Mouse (Mus musculus) MEL (cell line): Measurements from ENCODE around the gene Fgf5. TPM values are rescaled to one million over a fixed set of nuclear protein-coding genes. Genes with fewer than 3 reads are reported as not detected.

Source experiments
- DNase-seq: peaks from one replicate; pipeline ENCODE4 v3.0.0; 2011; ENCODE audit warnings: low read depth, low spot score
- H3K27ac ChIP-seq: 2 replicates; pipeline ENCODE4 v1.5.1; 2012; ENCODE audit warnings: low read depth, mild to moderate bottlenecking, control low read depth, low read length, moderate library complexity; ENCODE audit not compliant: control insufficient read depth
- H3K27me3 ChIP-seq, 2 experiments: fragments of 150-350 bp in 1 of 2; sonication (generic) in 1 of 2; 2 replicates each; pipeline ENCODE4 v1.6.1; 2012; ENCODE audit warnings: low read length in 2 of 2, mild to moderate bottlenecking in 2 of 2, improper control_type of control experiment in 1 of 2, moderate library complexity in 1 of 2; ENCODE audit not compliant: insufficient read depth in 2 of 2, control insufficient read depth in 1 of 2
- H3K36me3 ChIP-seq, 2 experiments: 2 replicates each; pipeline ENCODE4 v1.6.1; 2012 to 2014; ENCODE audit warnings: low read length in 2 of 2, improper control_type of control experiment in 1 of 2, inconsistent platforms in 1 of 2, mild to moderate bottlenecking in 1 of 2; ENCODE audit not compliant: insufficient read depth in 2 of 2, control insufficient read depth in 1 of 2
- H3K4me1 ChIP-seq, 2 experiments: fragments of 150-350 bp in 1 of 2; sonication (generic) in 1 of 2; 2 replicates each; pipeline ENCODE4 v1.6.1; 2012; ENCODE audit warnings: low read length in 2 of 2, improper control_type of control experiment in 1 of 2, mild to moderate bottlenecking in 1 of 2; ENCODE audit not compliant: insufficient read depth in 2 of 2, control insufficient read depth in 1 of 2
- H3K4me3 ChIP-seq, 2 experiments: fragments of 150-350 bp in 1 of 2; sonication (generic) in 1 of 2; 2 replicates each; pipeline ENCODE4 v1.5.1; 2012; ENCODE audit warnings: low read depth in 2 of 2, low read length in 2 of 2, mild to moderate bottlenecking in 2 of 2, moderate library complexity in 2 of 2, control low read depth in 1 of 2, improper control_type of control experiment in 1 of 2; ENCODE audit not compliant: control insufficient read depth in 1 of 2, insufficient read depth in 1 of 2
- H3K79me2 ChIP-seq: 2 replicates; pipeline ENCODE4 v1.6.1; 2012; ENCODE audit warnings: mild to moderate bottlenecking, low read length, moderate library complexity; ENCODE audit not compliant: control insufficient read depth, poor library complexity, insufficient read depth
- H3K9ac ChIP-seq: 2 replicates; pipeline ENCODE4 v1.6.1; 2012; ENCODE audit warnings: low read depth, mild to moderate bottlenecking, control low read depth, low read length, moderate library complexity; ENCODE audit not compliant: control insufficient read depth, poor library complexity, severe bottlenecking
- H3K9me3 ChIP-seq: fragments of 150-350 bp; sonication (generic); replicated peaks from 2 replicates; pipeline ENCODE4 v1.6.1; 2012; ENCODE audit warnings: mild to moderate bottlenecking, low read length, improper control_type of control experiment, moderate library complexity; ENCODE audit not compliant: insufficient read depth
- CHD1 ChIP-seq: IDR thresholded peaks from 2 replicates; pipeline ENCODE4 v1.6.1; 2012; ENCODE audit warnings: low read depth, mild to moderate bottlenecking, inconsistent platforms, low read length, improper control_type of control experiment
- CHD2 ChIP-seq: IDR thresholded peaks from 2 replicates; pipeline ENCODE4 v1.6.1; 2011; ENCODE audit warnings: low read length, improper control_type of control experiment
- ELF1 ChIP-seq: IDR thresholded peaks from 2 replicates; pipeline ENCODE4 v1.6.1; 2014; ENCODE audit warnings: low read depth, mild to moderate bottlenecking, inconsistent platforms, low read length, improper control_type of control experiment, moderate library complexity
- GATA1 ChIP-seq: IDR thresholded peaks from 2 replicates; pipeline ENCODE4 v1.6.1; 2011; ENCODE audit warnings: low read depth, low read length, improper control_type of control experiment
- HCFC1 ChIP-seq: IDR thresholded peaks from 2 replicates; pipeline ENCODE4 v1.6.1; 2012; ENCODE audit warnings: low read depth, mild to moderate bottlenecking, inconsistent platforms, low read length, improper control_type of control experiment, moderate library complexity
- MAFK ChIP-seq: IDR thresholded peaks from 2 replicates; pipeline ENCODE4 v1.6.1; 2011; ENCODE audit warnings: low read depth, mild to moderate bottlenecking, low read length, improper control_type of control experiment, borderline replicate concordance
- MAX ChIP-seq: IDR thresholded peaks from 2 replicates; pipeline ENCODE4 v1.6.1; 2011; ENCODE audit warnings: low read length, improper control_type of control experiment
- MYC ChIP-seq: IDR thresholded peaks from 2 replicates; pipeline ENCODE4 v1.6.1; 2011; ENCODE audit warnings: low read depth, mild to moderate bottlenecking, low read length, improper control_type of control experiment, moderate library complexity
- POLR2AphosphoS5 ChIP-seq: IDR thresholded peaks from 2 replicates; pipeline ENCODE4 v1.6.1; 2012; ENCODE audit warnings: low read depth, borderline replicate concordance, mild to moderate bottlenecking, inconsistent platforms, low read length, moderate library complexity, mixed read lengths
- RCOR1 ChIP-seq: IDR thresholded peaks from 2 replicates; pipeline ENCODE4 v1.6.1; 2012; ENCODE audit warnings: low read depth, mild to moderate bottlenecking, inconsistent platforms, low read length, improper control_type of control experiment
- SIN3A ChIP-seq: IDR thresholded peaks from 2 replicates; pipeline ENCODE4 v1.6.1; 2012; ENCODE audit warnings: low read length, improper control_type of control experiment, inconsistent platforms
- TBP ChIP-seq: IDR thresholded peaks from 2 replicates; pipeline ENCODE4 v1.8.0; 2011; ENCODE audit warnings: low read depth, low read length, improper control_type of control experiment
- TCF12 ChIP-seq: IDR thresholded peaks from 2 replicates; pipeline ENCODE4 v1.6.1; 2014; ENCODE audit warnings: low read depth, mild to moderate bottlenecking, inconsistent platforms, low read length, improper control_type of control experiment, moderate library complexity
- ZKSCAN1 ChIP-seq: IDR thresholded peaks from 2 replicates; pipeline ENCODE4 v1.6.1; 2012; ENCODE audit warnings: low read depth, mild to moderate bottlenecking, inconsistent platforms, low read length, improper control_type of control experiment, moderate library complexity
- ZMIZ1 ChIP-seq: IDR thresholded peaks from 2 replicates; pipeline ENCODE4 v1.6.1; 2012; ENCODE audit warnings: low read depth, mild to moderate bottlenecking, inconsistent platforms, low read length, improper control_type of control experiment, moderate library complexity
- polyA plus RNA-seq, 2 experiments: library from polyadenylated mRNA; stranded (reverse) in 1 of 2; unstranded in 1 of 2; fragments of >175 nt in 1 of 2; fragments of >200 nt in 1 of 2; gene quantifications; 2 replicates each; pipeline versions ENCODE4 v1.2.1 to v1.2.4; 2012; ENCODE audit warnings: low replicate concordance in 2 of 2, low read depth in 1 of 2; ENCODE audit not compliant: insufficient read length in 2 of 2, insufficient read depth in 1 of 2, missing spikeins in 1 of 2
- total RNA-seq: library from RNA; depleted of rRNA; stranded (reverse); fragments of 300-350 nt; gene quantifications from 2 replicates; pipeline ENCODE4 v1.2.3, GENCODE M21; 2012; rRNA removed

The Fgf5 gene
- not detected in 2 replicates for total RNA-seq
- not detected for polyA plus RNA-seq

GRCm38 (mm10) chr5:98253838-98254821, at the start of gene Fgf5:
Gene Fgf5, plus strand, starts transcription at chr5:98254184.
- no peaks in the 10 kb centered on the region for H3K4me1 ChIP-seq
- H3K9ac ChIP-seq, result no peak within 1 kb of the TSS
- H3K27me3 ChIP-seq, result no peaks in the 10 kb centered on the region
- no peak within 1 kb of the TSS for H3K4me3 ChIP-seq
- H3K79me2 ChIP-seq, result no peaks in the 10 kb centered on the region
- no peak for DNase-seq
- H3K36me3 ChIP-seq, result no peaks in the 10 kb centered on the region
- no peak for TF ChIP-seq ZMIZ1
- H3K9me3 ChIP-seq, result no peaks in the 10 kb centered on the region
- no peak within 1 kb of the TSS for H3K27ac ChIP-seq

DNA sequence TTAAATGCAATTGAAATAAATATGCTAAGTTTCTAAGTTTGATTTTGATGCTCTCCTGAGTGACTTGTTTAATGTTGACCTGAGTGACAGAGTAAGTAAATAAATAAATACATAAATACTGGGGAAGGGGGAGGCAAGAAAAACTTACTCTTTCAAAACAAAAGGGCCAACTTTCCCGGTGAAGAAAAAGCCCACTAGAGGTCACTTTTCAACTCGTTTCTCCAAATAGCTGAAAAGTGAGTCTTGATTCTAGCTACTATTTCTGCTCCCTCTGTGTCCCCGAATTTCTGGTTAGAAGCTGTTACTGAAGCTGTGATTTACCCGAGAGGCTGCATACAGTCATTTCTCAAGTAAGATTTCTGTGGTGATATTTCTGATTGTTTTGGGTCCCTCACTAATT, 41.5 kb upstream of the Fgf5 start:
- no peaks in the 10 kb centered on the region for H3K4me1 ChIP-seq
- no peaks in the 10 kb centered on the region for H3K79me2 ChIP-seq
- no peaks in the 10 kb centered on the region for H3K27me3 ChIP-seq
- H3K9ac ChIP-seq, result no peak overlapping the region
- H3K36me3 ChIP-seq, result no peaks in the 10 kb centered on the region
- TF ChIP-seq TBP, result no peak
- TF ChIP-seq MYC, result no peak
- TF ChIP-seq ZKSCAN1, result no peak
- no peak for TF ChIP-seq SIN3A
- no peak for TF ChIP-seq CHD2
- no peak for TF ChIP-seq RCOR1
- no peak for TF ChIP-seq CHD1
- TF ChIP-seq ZMIZ1, result no peak
- TF ChIP-seq MAX, result no peak
- TF ChIP-seq HCFC1, result no peak
- TF ChIP-seq MAFK, result no peak
- TF ChIP-seq ELF1, result no peak
- TF ChIP-seq TCF12, result no peak
- TF ChIP-seq GATA1, result no peak
- TF ChIP-seq POLR2AphosphoS5, result no peak
- H3K4me3 ChIP-seq, result no peak overlapping the region
- H3K9me3 ChIP-seq, result no peaks in the 10 kb centered on the region
- no peak for DNase-seq
- no peak overlapping the region for H3K27ac ChIP-seq
